Mouse (Mus musculus) heart, adult 2 months (tissue): ENCODE measurements around the gene Ift43. TPM values are rescaled to one million over a fixed set of nuclear protein-coding genes. Genes with fewer than 3 reads are reported as not detected.

Source experiments
- DNase-seq, 2 experiments: peaks; one replicate each; pipeline ENCODE4 v3.0.0; 2021
- H3K27ac ChIP-seq: fragments of 200-600 bp; 2 replicates; pipeline ENCODE4 v1.8.1; 2022
- H3K27me3 ChIP-seq: fragments of 200-500 bp; 2 replicates; pipeline ENCODE4 v1.6.1; 2012; ENCODE audit warnings: mild to moderate bottlenecking, low read length, inconsistent platforms, mixed read lengths; ENCODE audit not compliant: control insufficient read depth, insufficient read depth
- H3K36me3 ChIP-seq: fragments of 200-500 bp; 2 replicates; pipeline ENCODE4 v1.6.1; 2012; ENCODE audit warnings: low read length, inconsistent platforms; ENCODE audit not compliant: control insufficient read depth, insufficient read depth
- H3K4me1 ChIP-seq: fragments of 200-500 bp; 2 replicates; pipeline ENCODE4 v1.6.1; 2011; ENCODE audit warnings: low read length; ENCODE audit not compliant: control insufficient read depth, insufficient read depth
- H3K4me3 ChIP-seq: fragments of 200-600 bp; 2 replicates; pipeline ENCODE4 v1.8.1; 2022
- H3K79me2 ChIP-seq: fragments of 200-500 bp; replicated peaks from 2 replicates; pipeline ENCODE4 v1.6.1; 2012; ENCODE audit warnings: mild to moderate bottlenecking, inconsistent platforms, low read length, moderate library complexity, mixed read lengths; ENCODE audit not compliant: control insufficient read depth, insufficient read depth
- H3K9ac ChIP-seq: fragments of 200-500 bp; 2 replicates; pipeline ENCODE4 v1.6.1; 2012; ENCODE audit warnings: low read depth, mild to moderate bottlenecking, control low read depth, inconsistent platforms, low read length, mixed read lengths
- CTCF ChIP-seq: fragments of 200-600 bp; IDR thresholded peaks from 2 replicates; pipeline ENCODE4 v1.8.1; 2022; ENCODE audit warnings: antibody characterized with exemption, mild to moderate bottlenecking, moderate library complexity
- EP300 ChIP-seq: fragments of 200-500 bp; IDR thresholded peaks from 2 replicates; pipeline ENCODE4 v1.6.1; 2011; ENCODE audit warnings: low read depth, low read length, control low read depth; ENCODE audit not compliant: insufficient read depth
- POLR2A ChIP-seq: fragments of 200-500 bp; IDR thresholded peaks from 2 replicates; pipeline ENCODE4 v1.6.1; 2011; ENCODE audit warnings: mild to moderate bottlenecking, low read depth, low read length, control low read depth; ENCODE audit not compliant: insufficient read depth
- WGBS: fragments of 180-500 bp; shearing (Covaris S2); methylation state at CpG from one replicate; pipeline ENCODE4 v1.1.7; 2018; 5-methylcytosine and 5-hydroxymethylcytosine counted together
- intact Hi-C: fragments of 180-260 bp; cut with DNase I; formaldehyde crosslinking; loops from one replicate; pipeline ENCODE4 v1.15.1; 2025
- polyA plus RNA-seq: library from polyadenylated mRNA; depleted of rRNA; stranded (reverse); fragments of >200 nt; gene quantifications from 2 replicates; pipeline ENCODE4 v1.2.3, GENCODE M21; 2012
- total RNA-seq, 2 experiments: library from RNA; stranded (reverse); gene quantifications; 2 replicates each; pipeline ENCODE4 v1.2.3; 2021

Ift43 gene
- total and polyA plus RNA-seq, 3 experiments = 21.6 to 31.9 (median 26.1) TPM

GRCm38 (mm10) chr12:86057516-86057915 lies 24.8 kb upstream of the Ift43 start:
- Histone ChIP-seq H3K27ac (no peak overlapping the region), H3K4me1 (no peaks in the 10 kb centered on the region; the same call in 1 of the 2 replicates), H3K4me3 (no peak overlapping the region), H3K36me3 (no peaks in the 10 kb centered on the region), H3K9ac (no peak overlapping the region), H3K79me2 (no peaks in the 10 kb centered on the region), H3K27me3 (no peaks in the 10 kb centered on the region)
- intact Hi-C loops = no loop called here
- DNase-seq = no peak
- WGBS = 81% methylated on average over 8 of the region's 8 CpGs
- no peak for TF ChIP-seq EP300
- TF ChIP-seq POLR2A = no peak
- TF ChIP-seq CTCF = no peak

- no peak overlapping the region for H3K9ac ChIP-seq
- no peak overlapping the region for H3K27ac ChIP-seq
- H3K4me1 ChIP-seq = no peaks in the 10 kb centered on the region; the same call in 1 of the 2 replicates
- H3K4me3 ChIP-seq = no peak overlapping the region
- H3K27me3 ChIP-seq = no peaks in the 10 kb centered on the region
- peak in 1 of 2 experiments; percentile 38 for DNase-seq
- H3K79me2 ChIP-seq = no peaks in the 10 kb centered on the region
- intact Hi-C loops = no loop called here
- WGBS = 47% methylated on average over 6 of the region's 6 CpGs
- no peak for TF ChIP-seq POLR2A
- TF ChIP-seq CTCF = no peak
- no peak for TF ChIP-seq EP300
- no peaks in the 10 kb centered on the region for H3K36me3 ChIP-seq
Measured at GRCm38 (mm10) chr12:86059341-86059740, 23.0 kb upstream of the Ift43 start.

GRCm38 (mm10) chr12:86064796-86065195 lies 17.5 kb upstream of the Ift43 start:
- no peaks in the 10 kb centered on the region for H3K27me3 ChIP-seq
- no peak for DNase-seq
- no peak overlapping the region for H3K9ac ChIP-seq
- TF ChIP-seq CTCF (no peak), EP300 (no peak), POLR2A (no peak)
- no peak overlapping the region for H3K4me3 ChIP-seq
- intact Hi-C loops = no loop called here
- H3K36me3 ChIP-seq = no peaks in the 10 kb centered on the region
- H3K27ac ChIP-seq = no peak overlapping the region
- no peaks in the 10 kb centered on the region for H3K79me2 ChIP-seq
- no peaks in the 10 kb centered on the region for H3K4me1 ChIP-seq

DNA sequence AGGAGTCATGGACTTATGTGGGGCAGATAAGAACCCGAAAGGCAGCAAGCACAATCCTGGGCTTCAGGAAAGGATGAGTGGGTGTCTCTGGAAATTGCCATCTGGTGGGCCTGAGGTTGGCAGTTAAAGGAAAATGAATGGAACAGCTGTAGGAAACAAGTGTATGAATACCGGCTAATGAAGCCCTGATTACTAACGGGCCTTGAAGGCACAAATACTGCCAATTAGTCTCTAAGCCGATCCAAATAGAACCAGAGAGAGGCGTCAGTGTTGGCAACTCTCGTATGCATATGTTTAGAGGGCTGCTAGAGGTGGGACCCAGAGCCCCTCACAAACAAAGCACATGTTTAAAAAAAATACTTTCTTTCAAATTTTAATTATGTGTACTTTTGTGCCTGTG lies 10.9 kb upstream of the Ift43 start:
- no peak overlapping the region for H3K27ac ChIP-seq
- peaks cover 4% of the 10 kb centered on the region for H3K4me1 ChIP-seq
- no peaks in the 10 kb centered on the region for H3K36me3 ChIP-seq
- H3K4me3 ChIP-seq = no peak overlapping the region
- DNase-seq = no peak
- H3K27me3 ChIP-seq = no peaks in the 10 kb centered on the region
- H3K9ac ChIP-seq = no peak overlapping the region
- WGBS = 89% methylated on average over 6 of the region's 6 CpGs
- intact Hi-C loops = no loop called here
- TF ChIP-seq CTCF = no peak
- no peak for TF ChIP-seq POLR2A
- no peak for TF ChIP-seq EP300
- H3K79me2 ChIP-seq = no peaks in the 10 kb centered on the region

- Histone ChIP-seq H3K4me1 (peaks cover 5% of the 10 kb centered on the region), H3K27ac (no peak overlapping the region), H3K4me3 (no peak overlapping the region), H3K36me3 (no peaks in the 10 kb centered on the region), H3K27me3 (no peaks in the 10 kb centered on the region), H3K9ac (no peak overlapping the region), H3K79me2 (no peaks in the 10 kb centered on the region)
- WGBS = 73% methylated on average over 12 of the region's 12 CpGs
- DNase-seq = no peak
- TF ChIP-seq CTCF (no peak), POLR2A (no peak), EP300 (no peak)
- intact Hi-C loops = loop anchor here (5.0 kb wide), 2 partner anchors 142 to 327 kb away; partner anchors contain the start of gene Flvcr2
Measured at GRCm38 (mm10) chr12:86074681-86075080, 7.7 kb upstream of the Ift43 start.

GRCm38 (mm10) chr12:86075358-86075757 lies 7.0 kb upstream of the Ift43 start:
- WGBS = 78% methylated on average over 7 of the region's 7 CpGs
- H3K4me3 ChIP-seq = no peak overlapping the region

More at GRCm38 (mm10) chr12:86075358-86075757, 7.0 kb upstream of the Ift43 start:
- Histone ChIP-seq H3K27me3 (no peaks in the 10 kb centered on the region), H3K36me3 (no peaks in the 10 kb centered on the region), H3K4me1 (peaks cover 5% of the 10 kb centered on the region), H3K9ac (no peak overlapping the region), H3K79me2 (no peaks in the 10 kb centered on the region), H3K27ac (no peak overlapping the region)
- DNase-seq = no peak
- TF ChIP-seq EP300 (no peak), POLR2A (no peak), CTCF (no peak)
- intact Hi-C loops = loop anchor here (5.0 kb wide), 2 partner anchors 143 to 328 kb away; partner anchors contain the start of gene Flvcr2
